Mouse (Mus musculus): ENCODE results near the gene Dync1li1. TPM values are rescaled to one million over a fixed set of nuclear protein-coding genes. Genes with fewer than 3 reads are reported as not detected.
"Not testable (repeated sequence)": the region's sequence is repeated elsewhere in the genome, so short reads cannot be mapped to it uniquely, and the experiment has no call there.

Dync1li1 gene
- polyA plus RNA-seq, 1 experiment from 2014 or later, result 60.3 TPM

DNA sequence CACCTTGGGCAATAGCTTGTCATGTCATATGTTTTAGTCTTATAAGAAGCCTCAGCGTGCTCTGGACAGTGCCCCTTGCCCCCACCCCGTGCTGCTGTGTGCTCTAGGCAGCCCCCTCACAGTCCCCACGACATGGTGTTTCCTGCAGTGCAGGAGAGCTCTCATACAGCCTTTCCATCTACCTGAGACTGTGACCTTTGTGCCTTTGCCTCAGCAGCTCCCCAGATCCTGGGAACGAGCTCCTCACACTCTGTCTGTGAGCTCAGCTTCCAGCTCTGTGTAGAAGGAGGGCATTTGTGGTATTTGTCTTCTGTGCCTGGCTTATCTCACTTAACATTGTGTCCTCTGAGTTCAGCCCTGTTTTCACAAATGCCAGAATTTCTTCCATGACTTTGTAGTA lies 13.3 kb downstream of the Dync1li1 start:
- Histone ChIP-seq H3K4me1 (no peaks in the 10 kb centered on the region), H3K9me3 (no peaks in the 10 kb centered on the region), H3K4me2 (no peak overlapping the region), H3K27me3 (no peaks in the 10 kb centered on the region), H3K4me3 (no peak overlapping the region), H3K36me3 (peaks cover 8% of the 10 kb centered on the region; the same call in 1 of the 2 replicates), H3K27ac (no peak overlapping the region), H3K9ac (no peak overlapping the region)
- ATAC-seq (ENCODE audit: borderline replicate concordance, extremely low read depth, low FRiP score, low TSS enrichment), result no peak
- WGBS, result 75% methylated on average over 4 of the region's 4 CpGs

DNA sequence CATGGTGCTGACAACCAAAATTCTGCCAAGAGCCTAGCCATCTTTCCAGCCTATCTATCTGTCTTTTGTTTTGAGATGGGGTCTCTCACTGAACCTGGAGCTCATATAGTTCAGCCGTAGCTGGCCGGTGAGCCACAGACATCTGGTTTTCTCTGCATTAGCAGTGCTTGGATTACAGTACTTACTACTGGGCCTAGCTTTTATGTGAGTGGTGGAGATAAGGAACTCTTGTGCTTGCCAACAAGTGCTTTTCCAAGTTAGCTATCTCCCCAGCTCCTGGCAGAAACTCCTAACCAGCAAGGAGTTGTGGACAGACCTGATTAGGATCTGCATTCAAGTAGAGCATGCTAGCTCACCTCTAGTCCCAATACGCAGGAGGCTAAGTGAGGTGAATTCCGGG lies 19.2 kb downstream of the Dync1li1 start:
- H3K4me1 ChIP-seq, result no peaks in the 10 kb centered on the region
- ATAC-seq (ENCODE audit: borderline replicate concordance, extremely low read depth, low FRiP score, low TSS enrichment), result no peak
- no peak overlapping the region for H3K9ac ChIP-seq
- H3K4me2 ChIP-seq, result no peak overlapping the region
- H3K9me3 ChIP-seq, result no peaks in the 10 kb centered on the region
- H3K36me3 ChIP-seq, result peaks cover 49% of the 10 kb centered on the region
- H3K27me3 ChIP-seq, result no peaks in the 10 kb centered on the region
- no peak overlapping the region for H3K4me3 ChIP-seq
- 87% methylated on average over 4 of the region's 4 CpGs for WGBS
- no peak overlapping the region for H3K27ac ChIP-seq

DNA sequence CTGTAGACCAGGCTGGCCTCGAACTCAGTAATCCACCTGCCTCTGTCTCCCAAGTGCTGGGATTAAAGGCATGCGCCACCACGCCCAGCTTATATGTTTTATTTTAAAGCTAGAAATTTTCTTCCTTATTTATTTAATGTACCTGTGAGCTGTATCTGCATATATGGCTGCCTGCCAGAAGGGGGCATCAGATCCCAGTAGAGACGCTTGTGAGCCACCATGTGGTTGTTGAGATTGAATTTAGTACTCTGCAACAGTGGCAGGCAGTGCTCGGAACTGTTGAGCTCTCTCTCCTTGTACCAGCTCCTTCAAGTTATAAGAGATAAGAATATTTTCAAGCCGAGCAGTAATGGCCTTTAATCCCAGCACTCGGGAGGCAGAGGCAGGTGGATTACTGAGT lies 21.8 kb downstream of the Dync1li1 start:
- H3K9me3 ChIP-seq, result no peaks in the 10 kb centered on the region
- WGBS, result 74% methylated on average over 7 of the region's 7 CpGs
- H3K4me2 ChIP-seq, result no peak overlapping the region
- H3K27ac ChIP-seq, result no peak overlapping the region
- ATAC-seq (ENCODE audit: borderline replicate concordance, extremely low read depth, low FRiP score, low TSS enrichment), result no peak
- peaks cover 72% of the 10 kb centered on the region for H3K36me3 ChIP-seq
- no peaks in the 10 kb centered on the region for H3K4me1 ChIP-seq
- H3K4me3 ChIP-seq, result no peak overlapping the region
- no peak overlapping the region for H3K9ac ChIP-seq
- no peaks in the 10 kb centered on the region for H3K27me3 ChIP-seq

DNA sequence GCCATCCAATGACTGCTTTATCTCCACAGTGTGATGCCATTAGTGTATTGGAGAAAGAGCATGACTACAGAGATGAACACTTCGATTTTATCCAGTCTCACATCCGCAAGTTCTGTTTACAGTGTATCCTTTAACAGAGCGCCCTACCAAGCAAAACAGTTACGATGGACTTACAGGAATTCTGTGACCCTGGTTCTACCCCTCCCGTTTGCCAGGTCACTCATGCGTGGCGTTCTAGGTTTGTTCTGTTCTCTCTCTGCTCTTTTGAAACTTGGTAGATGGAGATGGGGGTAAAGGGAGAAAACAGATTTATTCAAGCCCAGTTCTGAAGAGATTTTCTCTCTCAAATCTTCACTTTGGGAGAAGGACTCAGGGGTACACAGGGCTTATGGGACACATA lies 24.9 kb downstream of the Dync1li1 start:
- H3K4me1 ChIP-seq, result no peaks in the 10 kb centered on the region
- peaks cover 74% of the 10 kb centered on the region for H3K36me3 ChIP-seq
- H3K9ac ChIP-seq, result no peak overlapping the region
- no peaks in the 10 kb centered on the region for H3K9me3 ChIP-seq
- H3K4me3 ChIP-seq, result no peak overlapping the region
- no peak for ATAC-seq (ENCODE audit: borderline replicate concordance, extremely low read depth, low FRiP score, low TSS enrichment)
- WGBS, result 91% methylated on average over 7 of the region's 7 CpGs
- no peak overlapping the region for H3K4me2 ChIP-seq
- H3K27ac ChIP-seq, result no peak overlapping the region
- no peaks in the 10 kb centered on the region for H3K27me3 ChIP-seq

DNA sequence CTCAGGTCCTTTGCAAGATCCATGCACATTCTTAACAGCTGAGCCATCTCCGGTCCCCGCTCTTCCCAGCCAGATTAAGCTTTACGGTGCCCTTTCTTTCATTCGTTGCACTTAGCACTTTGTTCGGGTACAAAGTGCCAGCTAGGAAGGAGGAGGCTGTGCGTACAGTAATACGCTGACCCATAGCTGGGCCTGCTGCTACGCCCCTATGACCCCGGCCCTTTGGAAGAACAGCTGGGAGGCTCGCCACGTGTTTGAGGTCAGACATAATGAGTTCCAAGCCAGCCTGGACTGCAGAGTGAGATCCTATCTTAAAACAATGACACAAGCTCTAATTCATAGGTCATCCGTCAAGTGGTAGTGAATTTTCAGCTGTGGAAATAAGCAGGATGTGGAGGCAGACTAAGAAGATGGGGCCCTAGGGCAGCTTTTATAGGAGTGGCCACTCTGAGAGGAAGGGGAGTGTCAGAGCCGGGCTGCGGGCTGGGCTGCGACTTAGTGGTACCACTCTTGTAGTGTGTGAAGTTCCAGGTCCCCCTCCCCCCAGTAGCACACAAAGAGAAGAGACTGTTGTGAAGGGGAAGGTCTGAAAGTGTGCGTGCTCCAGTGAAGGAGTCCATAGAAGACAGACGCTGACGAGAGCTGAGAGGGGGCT lies 28.2 kb downstream of the Dync1li1 start:
- WGBS, result 61% methylated on average over 18 of the region's 18 CpGs
- Histone ChIP-seq H3K4me2 (no peak overlapping the region), H3K9me3 (no peaks in the 10 kb centered on the region), H3K4me1 (no peaks in the 10 kb centered on the region), H3K4me3 (no peak overlapping the region), H3K27me3 (no peaks in the 10 kb centered on the region), H3K9ac (no peak overlapping the region), H3K27ac (no peak overlapping the region), H3K36me3 (peaks cover 80% of the 10 kb centered on the region)
- peak; percentile 35; the same call in 1 of the 2 replicates for ATAC-seq (ENCODE audit: borderline replicate concordance, extremely low read depth, low FRiP score, low TSS enrichment)

DNA sequence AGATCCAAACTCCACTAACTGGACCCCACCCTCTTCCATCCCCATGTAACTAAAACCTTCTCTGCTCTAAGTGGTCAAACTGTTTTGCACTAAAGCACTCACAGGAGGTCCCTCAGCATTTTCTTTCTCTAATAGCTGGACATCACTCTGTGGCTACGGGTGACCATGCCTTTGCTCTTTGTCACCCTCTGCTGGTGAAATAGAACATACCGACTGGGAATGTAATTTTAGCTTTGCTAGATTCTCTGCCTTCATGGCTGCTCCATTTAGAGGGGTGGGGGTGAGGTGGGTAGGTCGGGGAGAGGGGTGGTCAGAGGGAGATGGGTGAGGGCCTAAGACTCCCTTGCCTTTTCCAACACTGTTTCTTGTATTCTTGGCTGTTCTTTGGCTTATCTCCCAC lies 38.7 kb downstream of the Dync1li1 start:
- Histone ChIP-seq H3K27me3 (no peaks in the 10 kb centered on the region), H3K4me2 (no peak overlapping the region), H3K4me1 (peaks cover 5% of the 10 kb centered on the region), H3K36me3 (peaks cover 23% of the 10 kb centered on the region), H3K4me3 (no peak overlapping the region), H3K27ac (no peak overlapping the region), H3K9ac (no peak overlapping the region), H3K9me3 (no peaks in the 10 kb centered on the region)
- WGBS, result 3% methylated on average over 3 of the region's 3 CpGs
- no peak for ATAC-seq (ENCODE audit: borderline replicate concordance, extremely low read depth, low FRiP score, low TSS enrichment)

DNA sequence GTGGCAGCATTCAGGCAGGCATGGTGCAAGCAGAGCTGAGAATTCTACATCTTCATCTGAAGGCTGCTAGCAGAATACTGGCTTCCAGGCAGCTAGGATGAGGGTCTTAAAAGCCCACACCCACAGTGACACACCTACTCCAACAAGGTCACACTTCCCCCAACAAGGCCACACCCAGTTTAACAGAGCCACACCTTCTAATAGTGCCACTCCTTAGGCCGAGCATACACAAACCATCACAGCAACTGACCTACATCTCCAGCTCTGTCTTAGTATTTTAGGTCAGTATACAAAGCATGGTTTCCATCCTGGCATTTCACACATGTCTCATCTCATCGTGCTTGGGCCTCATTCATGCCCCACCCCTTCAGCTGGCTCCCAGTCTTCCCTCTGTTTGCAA lies 39.8 kb downstream of the Dync1li1 start:
- H3K27me3 ChIP-seq; H3K9ac ChIP-seq; H3K9me3 ChIP-seq; H3K27ac ChIP-seq; ATAC-seq (ENCODE audit: borderline replicate concordance, extremely low read depth, low FRiP score, low TSS enrichment); H3K4me3 ChIP-seq; H3K4me1 ChIP-seq; H3K4me2 ChIP-seq: not testable (repeated sequence)
- 30% methylated on average over 2 of the region's 2 CpGs for WGBS
- H3K36me3 ChIP-seq, result peaks cover 12% of the 10 kb centered on the region; the same call in 1 of the 2 replicates

DNA sequence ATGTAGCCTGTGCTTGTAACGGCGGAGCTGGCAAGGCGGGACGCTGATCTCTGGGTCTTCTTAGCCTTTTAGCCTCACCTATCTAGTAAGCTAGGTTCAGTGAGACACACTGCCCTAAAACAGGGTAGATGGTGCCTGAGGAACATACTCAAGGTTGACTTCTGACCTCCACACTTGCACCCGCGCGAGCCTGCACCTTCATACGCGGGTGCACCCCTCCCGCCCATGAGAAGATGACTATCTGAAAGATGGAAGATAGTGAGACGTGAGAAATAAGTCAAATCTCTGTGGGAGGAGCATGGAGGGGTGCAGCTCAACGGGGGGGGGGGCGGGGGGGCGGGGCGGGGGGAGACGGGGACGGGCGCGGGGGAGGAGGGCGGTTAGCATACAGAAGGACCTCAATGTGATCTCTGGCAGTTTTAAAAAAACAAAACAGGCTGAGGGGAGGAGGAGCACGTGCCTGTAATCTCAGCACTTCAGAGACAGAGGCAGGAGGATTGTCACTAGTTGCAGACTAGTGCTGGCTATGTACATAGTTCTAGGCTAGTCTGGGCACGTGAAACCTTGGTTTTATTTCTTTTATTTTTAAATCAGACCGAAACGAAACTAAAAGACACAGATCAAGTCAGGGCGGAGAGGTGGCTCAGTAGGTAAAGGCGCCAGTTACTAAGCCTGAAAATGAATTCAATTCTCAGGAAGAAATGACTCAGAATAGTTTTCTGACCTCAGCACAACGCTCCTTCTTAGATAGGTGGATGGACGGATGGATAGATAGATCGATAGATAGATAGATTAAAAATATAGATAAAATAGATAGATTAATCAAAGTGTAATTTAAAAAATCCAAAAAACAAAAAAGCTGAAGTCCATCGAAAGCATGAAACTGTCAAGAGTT lies 41.6 kb downstream of the Dync1li1 start:
- Histone ChIP-seq H3K27ac (no peak overlapping the region), H3K9me3 (no peaks in the 10 kb centered on the region), H3K27me3 (no peaks in the 10 kb centered on the region), H3K4me3 (peak overlapping the region; percentile 90), H3K4me2 (peak overlapping the region; percentile 60), H3K4me1 (peaks cover 7% of the 10 kb centered on the region), H3K9ac (no peak overlapping the region), H3K36me3 (no peaks in the 10 kb centered on the region)
- WGBS, result 27% methylated on average over 24 of the region's 30 CpGs
- no peak for ATAC-seq (ENCODE audit: borderline replicate concordance, extremely low read depth, low FRiP score, low TSS enrichment)

DNA sequence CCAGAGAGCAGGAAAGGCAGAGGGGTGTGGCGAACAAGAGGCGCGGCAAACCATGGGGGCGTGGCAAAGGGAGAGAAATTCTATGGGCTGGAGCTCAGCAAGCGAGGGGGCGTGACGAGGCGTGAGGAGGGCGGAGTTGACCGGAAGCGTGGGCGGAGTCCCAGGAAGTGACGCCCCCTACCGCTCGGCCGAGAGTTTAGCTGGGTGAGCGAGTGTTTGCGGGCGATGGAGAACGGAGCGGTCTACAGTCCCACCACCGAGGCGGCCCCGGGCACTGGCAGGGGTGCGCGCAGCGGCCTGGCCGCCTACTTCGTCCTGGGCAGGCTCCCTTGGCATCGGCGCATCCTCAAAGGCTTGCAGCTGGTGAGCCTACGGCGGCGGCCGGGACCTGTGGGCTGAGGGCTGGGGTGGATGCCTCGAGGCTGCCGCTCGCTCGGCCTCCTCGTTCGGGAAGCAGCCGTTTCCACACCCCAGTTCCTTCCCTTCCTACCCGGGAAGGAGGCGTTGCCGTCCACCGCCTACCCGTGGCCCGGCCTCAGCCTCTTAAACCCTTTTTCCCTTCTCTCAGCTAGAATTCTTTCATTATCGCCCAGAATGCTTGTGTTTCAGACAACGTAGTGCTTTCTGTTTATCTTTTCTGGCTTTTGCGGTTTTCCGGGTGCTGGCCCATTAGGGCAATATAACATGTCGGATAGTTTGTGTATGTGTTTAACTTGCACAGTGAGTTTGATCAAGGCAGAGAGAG lies 42.6 kb downstream of the Dync1li1 start, which contains the start of gene Cmtm6:
Cmtm6 (plus strand) TSS at position 106 of the 745 bp plus-strand sequence.
- H3K27me3 ChIP-seq, result no peaks in the 10 kb centered on the region
- peak within 1 kb of the TSS; percentile 60 for H3K4me2 ChIP-seq
- no peaks in the 10 kb centered on the region for H3K9me3 ChIP-seq
- no peaks in the 10 kb centered on the region for H3K36me3 ChIP-seq
- peak within 1 kb of the TSS; percentile 97 for H3K27ac ChIP-seq
- under 1% methylated on average over 53 of the region's 53 CpGs for WGBS
- H3K4me1 ChIP-seq, result peaks cover 8% of the 10 kb centered on the region
- H3K4me3 ChIP-seq, result peak within 1 kb of the TSS; percentile 90
- H3K9ac ChIP-seq, result peak within 1 kb of the TSS; percentile 94
- peak; percentile 94 for ATAC-seq (ENCODE audit: borderline replicate concordance, extremely low read depth, low FRiP score, low TSS enrichment)

DNA sequence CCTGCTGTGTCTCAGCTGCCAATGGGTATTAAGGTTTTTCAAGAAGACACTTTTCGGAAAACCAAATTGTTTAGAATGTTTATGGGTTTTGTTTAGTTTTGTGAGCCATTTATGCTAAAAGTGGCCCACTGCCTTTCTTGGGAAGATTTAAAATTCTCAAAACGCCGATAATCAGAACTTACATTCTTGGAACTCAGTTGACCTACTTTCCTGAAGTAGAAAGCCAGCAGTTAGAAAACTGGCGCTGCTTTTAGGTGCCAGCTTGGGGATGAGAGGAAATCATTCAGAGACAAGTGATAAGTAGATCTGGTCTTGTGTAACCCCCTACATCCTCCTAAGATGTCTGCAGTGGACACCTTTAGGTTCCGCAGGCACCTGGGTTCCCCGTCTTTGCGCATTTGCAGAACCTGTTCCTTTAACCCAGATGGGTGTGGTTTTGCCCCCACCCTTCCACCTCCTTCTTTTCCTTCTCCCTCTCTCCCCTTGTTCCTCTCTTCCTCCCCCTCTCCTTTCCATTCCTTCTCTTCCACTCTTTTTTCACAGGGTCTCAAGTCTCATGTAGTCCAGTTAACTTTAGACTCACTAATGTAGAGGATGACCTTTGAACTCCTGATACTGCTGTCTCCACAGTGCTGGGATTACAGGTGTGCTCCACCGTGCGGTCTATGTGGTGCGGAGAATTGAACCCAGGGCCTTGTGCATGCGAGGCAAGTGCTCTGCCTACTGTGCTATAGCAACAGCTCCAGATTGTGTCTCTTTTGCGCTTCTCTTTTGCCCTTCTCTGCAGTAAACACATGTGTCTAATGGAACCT lies 43.5 kb downstream of the Dync1li1 start:
- peak overlapping the region; percentile 60 for H3K4me2 ChIP-seq
- peak overlapping the region; percentile 94 for H3K9ac ChIP-seq
- WGBS, result 56% methylated on average over 12 of the region's 12 CpGs
- H3K4me1 ChIP-seq, result peaks cover 17% of the 10 kb centered on the region
- ATAC-seq (ENCODE audit: borderline replicate concordance, extremely low read depth, low FRiP score, low TSS enrichment), result no peak
- H3K27ac ChIP-seq, result no peak overlapping the region
- H3K36me3 ChIP-seq, result no peaks in the 10 kb centered on the region
- no peaks in the 10 kb centered on the region for H3K9me3 ChIP-seq
- peak overlapping the region; percentile 90 for H3K4me3 ChIP-seq
- no peaks in the 10 kb centered on the region for H3K27me3 ChIP-seq

DNA sequence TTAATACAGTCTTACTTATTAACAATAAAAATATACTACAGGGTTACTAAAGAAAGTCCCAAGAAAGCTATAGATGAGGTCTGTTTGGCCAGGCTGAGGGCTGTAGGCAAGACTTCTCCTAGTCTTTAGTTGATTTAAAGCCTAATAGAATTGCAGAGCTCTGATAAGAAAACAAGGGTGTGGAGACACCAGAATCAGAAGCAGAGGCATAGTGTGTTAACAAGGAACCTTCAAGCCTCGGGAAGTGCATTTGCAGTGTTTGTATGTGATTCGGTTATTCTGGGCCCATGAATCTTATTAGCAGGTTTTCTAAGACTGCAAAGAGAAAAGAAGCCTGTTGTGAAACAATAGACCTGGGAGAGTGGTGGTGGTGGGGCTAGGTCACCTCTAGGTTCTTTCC lies 44.6 kb downstream of the Dync1li1 start:
- H3K9me3 ChIP-seq, result no peaks in the 10 kb centered on the region
- H3K4me1 ChIP-seq, result peaks cover 18% of the 10 kb centered on the region
- no peak overlapping the region for H3K27ac ChIP-seq
- no peaks in the 10 kb centered on the region for H3K27me3 ChIP-seq
- H3K4me2 ChIP-seq, result no peak overlapping the region
- no peaks in the 10 kb centered on the region for H3K36me3 ChIP-seq
- WGBS, result 71% methylated on average over 2 of the region's 2 CpGs
- no peak for ATAC-seq (ENCODE audit: borderline replicate concordance, extremely low read depth, low FRiP score, low TSS enrichment)
- H3K4me3 ChIP-seq, result no peak overlapping the region
- no peak overlapping the region for H3K9ac ChIP-seq
